24 mouse cellular contexts compared by ENCODE assay signal in the genomic region with DNA sequence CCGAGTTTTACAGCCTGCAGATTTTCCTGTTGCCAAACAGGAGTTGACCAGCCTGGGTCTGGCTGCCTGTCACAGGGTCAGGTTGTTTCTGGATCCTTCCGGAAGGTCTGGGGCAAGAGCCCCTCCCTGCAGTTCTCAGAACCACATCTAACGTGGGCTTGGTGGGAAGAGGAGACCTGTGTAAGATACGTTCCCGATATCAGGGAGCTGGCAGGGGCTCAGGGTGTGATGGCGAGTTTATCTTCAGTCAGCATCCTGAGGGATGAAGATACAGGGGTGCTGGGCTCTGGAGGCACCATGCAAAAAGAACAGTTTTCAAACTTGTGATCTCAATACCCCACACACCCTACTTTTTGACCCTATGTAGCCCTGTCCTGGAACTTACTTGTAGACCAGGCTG. TPM values are rescaled to one million over a fixed set of nuclear protein-coding genes. Genes with fewer than 3 reads are reported as not detected.
A peak's percentile ranks its signal among the peaks of the same experiment; 100 is the strongest.
DNase-seq lines count a peak whose midpoint lies in the region; ATAC-seq and TF ChIP-seq lines count a peak whose summit lies in the region.
"Had no signal": no experiment of that assay in that cellular context is flagged by ENCODE, and none has a peak within 500 bp of the region (broad histone marks: within the 10 kb centered on the region; RNA-seq: fewer than 3 reads in every experiment).

No protein-coding gene starts in this region.

- H3K9me3 ChIP-seq in liver, embryonic 11.5 days (ENCODE audit: control insufficient read depth, low read length) = no peaks in the 10 kb centered on the region
- H3K9me3 ChIP-seq in liver, postnatal 0 days (ENCODE audit: low read length) = no peaks in the 10 kb centered on the region
- H3K9me3 ChIP-seq: embryonic facial prominence, embryonic 13.5 days; lung, embryonic 15.5 days; midbrain, embryonic 10.5 days; neural tube, embryonic 15.5 days had no signal

- intact Hi-C loops in left cerebral cortex, postnatal 4 days (cut with DNase I) = loop anchor here (10.0 kb wide), 1 partner anchor 287 kb away; no protein-coding TSS in a partner anchor

- H3K4me3 ChIP-seq in layer of hippocampus, adult 2 months = no peak overlapping the region
- no peak overlapping the region for H3K4me3 ChIP-seq in liver, embryonic 11.5 days (ENCODE audit: low read depth, low read length)
- no peak overlapping the region for H3K4me3 ChIP-seq in liver, postnatal 0 days (ENCODE audit: low read depth, low read length)
- H3K4me3 ChIP-seq: embryonic facial prominence, embryonic 13.5 days; lung, embryonic 15.5 days; midbrain, embryonic 10.5 days; myocyte; neural tube, embryonic 15.5 days had no signal

- H3K36me3 ChIP-seq in liver, embryonic 11.5 days (ENCODE audit: control insufficient read depth, insufficient read depth, low read length) = peaks cover 11% of the 10 kb centered on the region
- peaks cover 25% of the 10 kb centered on the region for H3K36me3 ChIP-seq in liver, postnatal 0 days (replicated peaks; ENCODE audit: insufficient read depth, low read length)
- H3K36me3 ChIP-seq: neural tube, embryonic 15.5 days had no signal

- no peaks in the 10 kb centered on the region for H3K27me3 ChIP-seq in liver, embryonic 11.5 days (replicated peaks; ENCODE audit: control insufficient read depth, insufficient read depth, low read length)
- H3K27me3 ChIP-seq in liver, postnatal 0 days (ENCODE audit: insufficient read depth, low read length) = no peaks in the 10 kb centered on the region
- H3K27me3 ChIP-seq: embryonic facial prominence, embryonic 13.5 days; lung, embryonic 15.5 days; neural tube, embryonic 15.5 days had no signal

- peak overlapping the region; percentile 44; the same call in 1 of the 2 replicates for H3K9ac ChIP-seq in liver, embryonic 11.5 days (ENCODE audit: low read depth, low read length)
- H3K9ac ChIP-seq in liver, postnatal 0 days (replicated peaks) = no peak overlapping the region
- H3K9ac ChIP-seq: embryonic facial prominence, embryonic 13.5 days; hindbrain, embryonic 14.5 days; lung, embryonic 15.5 days; neural tube, embryonic 15.5 days had no signal

- H3K4me2 ChIP-seq in liver, embryonic 11.5 days = peak overlapping the region; percentile 40
- H3K4me2 ChIP-seq in liver, postnatal 0 days (ENCODE audit: low read depth, low read length) = 0 out of 2 replicates have a peak overlapping the region, but pooled peaks have one; percentile 27
- H3K4me2 ChIP-seq: embryonic facial prominence, embryonic 13.5 days; hindbrain, embryonic 14.5 days; lung, embryonic 15.5 days; neural tube, embryonic 15.5 days had no signal

- no peak for TF ChIP-seq CTCF in layer of hippocampus, adult 2 months (conservative IDR thresholded peaks at IDR 0.05)
- TF ChIP-seq CTCF in liver, postnatal 0 days (IDR thresholded peaks at IDR 0.05; ENCODE audit: low read depth) = no peak

- no peak for DNase-seq in layer of hippocampus, adult 2 months (ENCODE audit: low spot score in 2 of 2)
- no peak for DNase-seq in layer of hippocampus, adult 11-12 months (ENCODE audit: low spot score)
- DNase-seq in c-Kit-negative CD71-positive TER-119-positive erythroid progenitor cells, embryonic 14.5 days (ENCODE audit: low read depth, low spot score) = peak; percentile 38
- no peak for DNase-seq in liver, embryonic 11.5 days (ENCODE audit: low spot score)
- DNase-seq in liver, postnatal 0 days = no peak
- no peak for DNase-seq in frontal cortex, postnatal 25 days (ENCODE audit: low spot score in 2 of 2)
- no peak for DNase-seq in left cerebral cortex, postnatal 4 days
- DNase-seq: adrenal gland, adult 8-10 months; cerebellum, adult 8-10 months; cerebellum, postnatal 36 days; embryo, embryonic 11 days; kidney, adult 18-20 months; lung, postnatal 36 days had no signal

- WGBS in liver, embryonic 11.5 days = 57% methylated on average over 6 of the region's 6 CpGs
- WGBS in liver, postnatal 0 days (ENCODE audit: insufficient replicate concordance) = 44% methylated on average over 6 of the region's 6 CpGs

- no peak for TF ChIP-seq EP300 in liver, postnatal 0 days (IDR thresholded peaks at IDR 0.05; ENCODE audit: low read depth)

- H3K4me1 ChIP-seq in liver, embryonic 11.5 days (replicated peaks; ENCODE audit: control insufficient read depth, insufficient read depth, low read length) = peaks cover 37% of the 10 kb centered on the region
- peaks cover 30% of the 10 kb centered on the region for H3K4me1 ChIP-seq in liver, postnatal 0 days (ENCODE audit: insufficient read depth)

- ATAC-seq in liver, embryonic 11.5 days (replicated peaks; ENCODE audit: low FRiP score) = peak; percentile 81
- ATAC-seq in liver, postnatal 0 days = no peak
- ATAC-seq: activated CD4-positive, CD25-positive, alpha-beta regulatory T cell, adult 4 months; forebrain, embryonic 16.5 days; inflammation-experienced regulatory T-cells, adult 6 months; midbrain, embryonic 16.5 days had no signal

- H3K27ac ChIP-seq in layer of hippocampus, adult 2 months = peak overlapping the region; percentile 43
- peak overlapping the region; percentile 76 for H3K27ac ChIP-seq in liver, embryonic 11.5 days (ENCODE audit: low read depth, low read length)
- no peak overlapping the region for H3K27ac ChIP-seq in liver, postnatal 0 days (ENCODE audit: low read depth)
- H3K27ac ChIP-seq: embryonic facial prominence, embryonic 13.5 days; hindbrain, embryonic 14.5 days; kidney, postnatal 0 days; lung, embryonic 15.5 days; midbrain, embryonic 10.5 days had no signal

RNA-seq across cellular contexts. Expression of a gene that starts 5.4 kb away (rescaled TPM):
- total RNA-seq in layer of hippocampus, adult 2 months (2021) = 10 to 100 TPM; 22.1 to 23.0 TPM
- 1.6 and 2.3 TPM in 2 replicates for polyA plus RNA-seq in liver, embryonic 11.5 days (2014; fragmentation: Nextera tagmentation; extraction: Ambion mirVana)
- polyA plus RNA-seq in liver, postnatal 0 days (2015; fragmentation: Nextera tagmentation; extraction: Ambion mirVana) = 0.66 and 0.73 TPM in 2 replicates
- 10 to 100 TPM; 17.4 to 19.0 TPM for total RNA-seq in left cerebral cortex, postnatal 4 days (2021)

RNA-seq across cellular contexts. Expression of a gene that starts 30.3 kb away (rescaled TPM):
- 1 to 10 TPM; 2.4 to 2.6 TPM for total RNA-seq in layer of hippocampus, adult 2 months (2021)
- 24.1 and 27.3 TPM in 2 replicates for polyA plus RNA-seq in liver, embryonic 11.5 days (2014; fragmentation: Nextera tagmentation; extraction: Ambion mirVana)
- 8.3 and 9.0 TPM in 2 replicates for polyA plus RNA-seq in liver, postnatal 0 days (2015; fragmentation: Nextera tagmentation; extraction: Ambion mirVana)
- 1 to 10 TPM; 7.2 to 9.1 TPM for total RNA-seq in left cerebral cortex, postnatal 4 days (2021)
